Mouse (Mus musculus) effector memory CD4-positive, alpha-beta T cell, adult 5 months (primary cell): ENCODE results near the gene Slc4a11. TPM values are rescaled to one million over a fixed set of nuclear protein-coding genes. Genes with fewer than 3 reads are reported as not detected.

Experiments used
- polyA plus RNA-seq: library from polyadenylated mRNA; unstranded; fragments of 100-300 nt; shearing (Covaris generic); gene quantifications from one replicate; pipeline ENCODE4 v1.2.1, GENCODE M21; 2017

The Slc4a11 gene
- polyA plus RNA-seq, result not detected

DNA sequence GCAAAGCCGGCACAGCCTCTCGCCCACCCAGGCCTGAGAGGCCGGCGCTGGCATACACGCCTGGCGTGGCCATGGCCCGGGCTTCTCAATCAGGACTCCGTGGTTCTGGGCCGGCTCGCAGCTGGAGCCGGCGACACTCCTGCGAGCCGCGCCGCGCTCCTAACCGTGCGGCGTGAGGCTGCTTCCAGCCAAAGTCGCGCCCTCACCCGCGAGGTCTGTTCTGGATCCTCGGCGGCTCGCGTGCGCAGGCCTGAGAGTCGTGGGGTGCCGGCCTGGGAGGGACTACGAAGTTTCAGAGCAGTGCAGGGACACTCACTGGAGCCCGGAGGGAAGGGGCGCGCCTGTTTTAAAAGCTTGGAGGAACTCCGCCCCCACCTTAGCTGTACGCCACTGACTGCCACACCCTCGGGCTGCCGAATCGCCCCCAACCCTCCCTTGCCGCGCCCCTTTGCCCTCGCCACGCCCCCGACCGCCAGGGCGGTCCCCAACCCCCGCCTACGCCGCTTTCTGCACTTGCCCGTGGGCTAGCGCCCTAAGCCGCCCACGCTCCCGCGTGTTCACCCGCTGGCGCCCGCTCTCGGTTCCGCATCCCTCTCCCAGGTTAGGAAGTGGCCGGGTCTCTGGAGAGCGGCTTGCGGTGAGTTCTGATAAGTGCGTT, at the start of gene Slc4a11:
Slc4a11 (minus strand) TSS at position 367 of the 658 bp plus-strand sequence.

GRCm38 (mm10) chr2:130667559-130667958, 29.8 kb downstream of the Slc4a11 start, which contains the start of gene Itpa:
TSS of gene Itpa (plus strand) at chr2:130667610.

GRCm38 (mm10) chr2:130664102-130664701, 33.1 kb downstream of the Slc4a11 start, which contains the start of gene Ddrgk1:
TSS of gene Ddrgk1 (minus strand) at chr2:130664659.

GRCm38 (mm10) chr2:130642684-130643369, 54.5 kb downstream of the Slc4a11 start, which contains the start of gene Lzts3:
TSS of gene Lzts3 (minus strand) at chr2:130642803.

Other genes with a start within 250 kb of the Slc4a11 start
- 137 TPM for gene Ptpra, start 247.2 kb downstream of the Slc4a11 start, polyA plus RNA-seq
- 49.8 TPM for gene Mrps26, start 133.8 kb downstream of the Slc4a11 start, polyA plus RNA-seq
- gene Oxt, start 121.3 kb downstream of the Slc4a11 start, polyA plus RNA-seq, result not detected
- gene Avp, start 115.0 kb downstream of the Slc4a11 start, polyA plus RNA-seq, result not detected
- gene Fastkd5, start 67.5 kb downstream of the Slc4a11 start, polyA plus RNA-seq, result 8.9 TPM
- 2.9 TPM for gene Ubox5, start 67.5 kb downstream of the Slc4a11 start, polyA plus RNA-seq
- 2.8 TPM for gene Lzts3, start 54.7 kb downstream of the Slc4a11 start, polyA plus RNA-seq
- 136 TPM for gene Ddrgk1, start 32.9 kb downstream of the Slc4a11 start, polyA plus RNA-seq
- 20.1 TPM for gene Itpa, start 29.9 kb downstream of the Slc4a11 start, polyA plus RNA-seq
- 20.6 TPM for gene 4930402H24Rik, start 208.9 kb upstream of the Slc4a11 start, polyA plus RNA-seq
- gene Atrn, start 209.0 kb upstream of the Slc4a11 start, polyA plus RNA-seq, result 13.7 TPM